Mouse (Mus musculus): ENCODE results near the gene Pstk. TPM values are rescaled to one million over a fixed set of nuclear protein-coding genes. Genes with fewer than 3 reads are reported as not detected.

Pstk gene
- polyA plus RNA-seq (2015; fragmentation: Nextera tagmentation; extraction: Ambion mirVana) = 69.0 and 71.6 TPM in 2 replicates

GRCm38 (mm10) chr7:131370648-131371469, at the start of gene Pstk:
TSS of gene Pstk (plus strand) at chr7:131371141.
- H3K27ac ChIP-seq (replicated peaks) = peak within 1 kb of the TSS; percentile 98
- H3K9me3 ChIP-seq (replicated peaks) = no peaks in the 10 kb centered on the region
- H3K9ac ChIP-seq = peak within 1 kb of the TSS; percentile 87
- no peaks in the 10 kb centered on the region for H3K27me3 ChIP-seq
- H3K4me3 ChIP-seq (replicated peaks) = peak within 1 kb of the TSS; percentile 82
- peak; percentile 92 for ATAC-seq (ENCODE audit: insufficient number of reproducible peaks, low FRiP score, low TSS enrichment, low read depth)
- H3K4me1 ChIP-seq = peaks cover 8% of the 10 kb centered on the region
- H3K36me3 ChIP-seq = 0 out of 2 replicates have a peak, but pooled peaks cover 3% of the 10 kb centered on the region
- 4% methylated on average over 47 of the region's 47 CpGs for WGBS
- peak within 1 kb of the TSS; percentile 61 for H3K4me2 ChIP-seq (replicated peaks)

GRCm38 (mm10) chr7:131322192-131322591, 48.7 kb upstream of the Pstk start, which contains the start of gene Cuzd1:
TSS of gene Cuzd1 (minus strand) at chr7:131322292.
- H3K4me1 ChIP-seq = no peaks in the 10 kb centered on the region
- 82% methylated on average over 2 of the region's 2 CpGs for WGBS
- no peaks in the 10 kb centered on the region for H3K27me3 ChIP-seq
- H3K27ac ChIP-seq (replicated peaks) = no peak within 1 kb of the TSS
- H3K36me3 ChIP-seq = no peaks in the 10 kb centered on the region
- no peak within 1 kb of the TSS for H3K4me3 ChIP-seq (replicated peaks)
- H3K9me3 ChIP-seq (replicated peaks) = no peaks in the 10 kb centered on the region
- no peak within 1 kb of the TSS for H3K4me2 ChIP-seq (replicated peaks)
- no peak within 1 kb of the TSS for H3K9ac ChIP-seq
- no peak for ATAC-seq (ENCODE audit: insufficient number of reproducible peaks, low FRiP score, low TSS enrichment, low read depth)

GRCm38 (mm10) chr7:131327054-131327453, 43.9 kb upstream of the Pstk start:
- Histone ChIP-seq H3K27me3 (no peaks in the 10 kb centered on the region), H3K27ac (replicated peaks) (no peak overlapping the region), H3K36me3 (no peaks in the 10 kb centered on the region), H3K4me1 (no peaks in the 10 kb centered on the region), H3K9ac (no peak overlapping the region), H3K4me2 (replicated peaks) (no peak overlapping the region), H3K4me3 (replicated peaks) (no peak overlapping the region), H3K9me3 (replicated peaks) (no peaks in the 10 kb centered on the region)
- ATAC-seq (ENCODE audit: insufficient number of reproducible peaks, low FRiP score, low TSS enrichment, low read depth) = no peak
- 90% methylated on average over 5 of the region's 5 CpGs for whole genome bisulfite sequencing

- Histone ChIP-seq H3K27ac (replicated peaks) (no peak within 1 kb of the TSS), H3K9ac (no peak within 1 kb of the TSS), H3K4me2 (replicated peaks) (no peak within 1 kb of the TSS), H3K27me3 (no peaks in the 10 kb centered on the region), H3K9me3 (replicated peaks) (no peaks in the 10 kb centered on the region), H3K4me3 (replicated peaks) (no peak within 1 kb of the TSS), H3K36me3 (no peaks in the 10 kb centered on the region), H3K4me1 (no peaks in the 10 kb centered on the region)
- no peak for ATAC-seq (ENCODE audit: insufficient number of reproducible peaks, low FRiP score, low TSS enrichment, low read depth)
- 88% methylated on average over 5 of the region's 5 CpGs for WGBS
Measured at GRCm38 (mm10) chr7:131329416-131329815, 41.5 kb upstream of the Pstk start, which contains the start of gene Fam24b. TSS of gene Fam24b (minus strand) at chr7:131329516.

GRCm38 (mm10) chr7:131331688-131332087, 39.3 kb upstream of the Pstk start:
- Histone ChIP-seq H3K4me3 (replicated peaks) (no peak overlapping the region), H3K27me3 (no peaks in the 10 kb centered on the region), H3K9ac (no peak overlapping the region), H3K36me3 (no peaks in the 10 kb centered on the region), H3K4me2 (replicated peaks) (no peak overlapping the region), H3K27ac (replicated peaks) (no peak overlapping the region), H3K9me3 (replicated peaks) (no peaks in the 10 kb centered on the region), H3K4me1 (no peaks in the 10 kb centered on the region)
- no peak for ATAC-seq (ENCODE audit: insufficient number of reproducible peaks, low FRiP score, low TSS enrichment, low read depth)
- WGBS = 79% methylated on average over 2 of the region's 2 CpGs

GRCm38 (mm10) chr7:131333564-131333963, 37.4 kb upstream of the Pstk start, which contains the start of gene Fam24a:
TSS of gene Fam24a (plus strand) at chr7:131333864.
- Histone ChIP-seq H3K9ac (no peak within 1 kb of the TSS), H3K4me1 (no peaks in the 10 kb centered on the region), H3K4me2 (replicated peaks) (no peak within 1 kb of the TSS), H3K9me3 (replicated peaks) (no peaks in the 10 kb centered on the region), H3K36me3 (peaks cover 3% of the 10 kb centered on the region; the same call in 1 of the 2 replicates), H3K4me3 (replicated peaks) (no peak within 1 kb of the TSS), H3K27me3 (no peaks in the 10 kb centered on the region), H3K27ac (replicated peaks) (no peak within 1 kb of the TSS)
- ATAC-seq (ENCODE audit: insufficient number of reproducible peaks, low FRiP score, low TSS enrichment, low read depth) = no peak
- 24% methylated on average over 1 of the region's 1 CpGs for WGBS

GRCm38 (mm10) chr7:131337502-131338068, 33.4 kb upstream of the Pstk start:
- H3K27ac ChIP-seq (replicated peaks) = no peak overlapping the region
- no peak overlapping the region for H3K9ac ChIP-seq
- no peak overlapping the region for H3K4me3 ChIP-seq (replicated peaks)
- H3K9me3 ChIP-seq (replicated peaks) = no peaks in the 10 kb centered on the region
- peaks cover 26% of the 10 kb centered on the region for H3K36me3 ChIP-seq
- H3K4me2 ChIP-seq (replicated peaks) = no peak overlapping the region
- WGBS = 75% methylated on average over 8 of the region's 8 CpGs
- no peaks in the 10 kb centered on the region for H3K4me1 ChIP-seq
- ATAC-seq (ENCODE audit: insufficient number of reproducible peaks, low FRiP score, low TSS enrichment, low read depth) = no peak
- no peaks in the 10 kb centered on the region for H3K27me3 ChIP-seq

GRCm38 (mm10) chr7:131345856-131346541, 24.9 kb upstream of the Pstk start:
- no peaks in the 10 kb centered on the region for H3K27me3 ChIP-seq
- H3K9ac ChIP-seq = no peak overlapping the region
- H3K4me3 ChIP-seq (replicated peaks) = no peak overlapping the region
- 73% methylated on average over 7 of the region's 7 CpGs for WGBS
- no peaks in the 10 kb centered on the region for H3K4me1 ChIP-seq
- no peak overlapping the region for H3K4me2 ChIP-seq (replicated peaks)
- ATAC-seq (ENCODE audit: insufficient number of reproducible peaks, low FRiP score, low TSS enrichment, low read depth) = no peak
- peaks cover 39% of the 10 kb centered on the region for H3K36me3 ChIP-seq
- H3K27ac ChIP-seq (replicated peaks) = no peak overlapping the region
- no peaks in the 10 kb centered on the region for H3K9me3 ChIP-seq (replicated peaks)

- no peak overlapping the region for H3K4me3 ChIP-seq (replicated peaks)
- peaks cover 3% of the 10 kb centered on the region for H3K4me1 ChIP-seq
- no peak for ATAC-seq (ENCODE audit: insufficient number of reproducible peaks, low FRiP score, low TSS enrichment, low read depth)
- H3K9ac ChIP-seq = no peak overlapping the region
- H3K9me3 ChIP-seq (replicated peaks) = no peaks in the 10 kb centered on the region
- H3K27me3 ChIP-seq = no peaks in the 10 kb centered on the region
- no peak overlapping the region for H3K27ac ChIP-seq (replicated peaks)
- WGBS = 94% methylated on average over 13 of the region's 13 CpGs
- no peak overlapping the region for H3K4me2 ChIP-seq (replicated peaks)
- peaks cover 51% of the 10 kb centered on the region for H3K36me3 ChIP-seq
Measured at GRCm38 (mm10) chr7:131356105-131356504, 14.8 kb upstream of the Pstk start.

- Histone ChIP-seq H3K27ac (replicated peaks) (peak overlapping the region; percentile 96), H3K27me3 (no peaks in the 10 kb centered on the region), H3K4me1 (peaks cover 15% of the 10 kb centered on the region), H3K4me3 (replicated peaks) (peak overlapping the region; percentile 92), H3K9me3 (replicated peaks) (no peaks in the 10 kb centered on the region), H3K36me3 (peaks cover 21% of the 10 kb centered on the region), H3K4me2 (replicated peaks) (peak overlapping the region; percentile 64), H3K9ac (peak overlapping the region; percentile 83)
- peak; percentile 84 for ATAC-seq (ENCODE audit: insufficient number of reproducible peaks, low FRiP score, low TSS enrichment, low read depth)
- under 1% methylated on average over 35 of the region's 35 CpGs for WGBS
Measured at GRCm38 (mm10) chr7:131362269-131362614, 8.7 kb upstream of the Pstk start.

- under 1% methylated on average over 55 of the region's 55 CpGs for WGBS
- peaks cover 15% of the 10 kb centered on the region for H3K36me3 ChIP-seq
- H3K27me3 ChIP-seq = no peaks in the 10 kb centered on the region
- H3K9ac ChIP-seq = peak within 1 kb of the TSS; percentile 83
- no peaks in the 10 kb centered on the region for H3K9me3 ChIP-seq (replicated peaks)
- peak within 1 kb of the TSS; percentile 94 for H3K4me2 ChIP-seq (replicated peaks)
- H3K4me1 ChIP-seq = peaks cover 15% of the 10 kb centered on the region
- peak; percentile 99 for ATAC-seq (ENCODE audit: insufficient number of reproducible peaks, low FRiP score, low TSS enrichment, low read depth)
- H3K27ac ChIP-seq (replicated peaks) = peak within 1 kb of the TSS; percentile 96
- peak within 1 kb of the TSS; percentile 92 for H3K4me3 ChIP-seq (replicated peaks)
Measured at GRCm38 (mm10) chr7:131362615-131363300, 8.2 kb upstream of the Pstk start, which contains the start of gene 2310057M21Rik. TSS of gene 2310057M21Rik (minus strand) at chr7:131362759.
